27 mouse cellular contexts compared by ENCODE assay signal in genomic region chr10:44638678-44639077, GRCm38 (mm10).
A peak's percentile ranks its signal among the peaks of the same experiment; 100 is the strongest.
DNase-seq lines count a peak whose midpoint lies in the region; ATAC-seq and TF ChIP-seq lines count a peak whose summit lies in the region.
"Had no signal": no experiment of that assay in that cellular context is flagged by ENCODE, and none has a peak within 500 bp of the region (broad histone marks: within the 10 kb centered on the region; RNA-seq: fewer than 3 reads in every experiment).

No protein-coding gene starts in this region.

- ATAC-seq in liver, postnatal 0 days: peak; percentile 27; the same call in 1 of the 2 replicates
- peak; percentile 84 for ATAC-seq in monocyte, adult 5-6 weeks (replicated peaks; ENCODE audit: insufficient number of reproducible peaks, low FRiP score, low TSS enrichment, poor library complexity, severe bottlenecking)
- ATAC-seq in erythroblast, adult 5-6 weeks (replicated peaks; ENCODE audit: low FRiP score, poor library complexity, severe bottlenecking): no peak
- ATAC-seq: activated CD4-positive, CD25-positive, alpha-beta regulatory T cell, adult 4 months; forebrain, embryonic 15.5 days; hindbrain, postnatal 0 days; intestine, postnatal 0 days had no signal

- H3K27ac ChIP-seq in liver, postnatal 0 days (ENCODE audit: low read depth): 0 out of 2 replicates have a peak overlapping the region, but pooled peaks have one; percentile 23
- H3K27ac ChIP-seq in bone marrow macrophage, adult 2 months (ENCODE audit: insufficient read depth, low read depth, low read length): peak overlapping the region; percentile 19
- H3K27ac ChIP-seq: forebrain, embryonic 15.5 days; hindbrain, postnatal 0 days; kidney, embryonic 15.5 days; limb, embryonic 12.5 days; liver, embryonic 14.5 days; midbrain, embryonic 10.5 days; neural tube, embryonic 15.5 days had no signal

- H3K4me1 ChIP-seq in liver, postnatal 0 days (ENCODE audit: insufficient read depth): peaks cover 6% of the 10 kb centered on the region
- H3K4me1 ChIP-seq in bone marrow macrophage, adult 2 months (ENCODE audit: control insufficient read depth, insufficient read depth, low read length): peaks cover 36% of the 10 kb centered on the region
- H3K4me1 ChIP-seq: forebrain, embryonic 15.5 days; heart, embryonic 12.5 days; kidney, embryonic 15.5 days; limb, embryonic 12.5 days; midbrain, embryonic 10.5 days; neural tube, embryonic 15.5 days had no signal

- no peaks in the 10 kb centered on the region for H3K27me3 ChIP-seq in liver, postnatal 0 days (ENCODE audit: insufficient read depth, low read length)
- H3K27me3 ChIP-seq: forebrain, embryonic 15.5 days; heart, embryonic 12.5 days; kidney, embryonic 15.5 days; limb, embryonic 12.5 days; neural tube, embryonic 15.5 days had no signal

- no peak for TF ChIP-seq POLR2A in bone marrow macrophage, adult 2 months (IDR thresholded peaks at IDR 0.05; ENCODE audit: borderline replicate concordance, low read depth, low read length)

- no peak for TF ChIP-seq EP300 in liver, postnatal 0 days (IDR thresholded peaks at IDR 0.05; ENCODE audit: low read depth)

- no peak overlapping the region for H3K4me2 ChIP-seq in liver, postnatal 0 days (ENCODE audit: low read depth, low read length)
- H3K4me2 ChIP-seq: forebrain, embryonic 15.5 days; heart, embryonic 12.5 days; kidney, embryonic 15.5 days; limb, embryonic 12.5 days; neural tube, embryonic 15.5 days had no signal

- no peak overlapping the region for H3K9ac ChIP-seq in liver, postnatal 0 days (replicated peaks)
- H3K9ac ChIP-seq: forebrain, embryonic 15.5 days; heart, embryonic 12.5 days; kidney, embryonic 15.5 days; limb, embryonic 12.5 days; liver, embryonic 14.5 days; neural tube, embryonic 15.5 days had no signal

- WGBS in liver, postnatal 0 days (ENCODE audit: insufficient replicate concordance): 51% methylated on average over 2 of the region's 2 CpGs

- H3K9me3 ChIP-seq in liver, postnatal 0 days (ENCODE audit: low read length): no peaks in the 10 kb centered on the region
- H3K9me3 ChIP-seq: forebrain, embryonic 15.5 days; kidney, embryonic 15.5 days; limb, embryonic 12.5 days; midbrain, embryonic 10.5 days; neural tube, embryonic 15.5 days had no signal

- TF ChIP-seq CTCF in liver, postnatal 0 days (IDR thresholded peaks at IDR 0.05; ENCODE audit: low read depth): no peak
- TF ChIP-seq CTCF in bone marrow macrophage, adult 2 months (IDR thresholded peaks at IDR 0.05; ENCODE audit: low read depth, low read length): no peak

- H3K36me3 ChIP-seq in liver, postnatal 0 days (replicated peaks; ENCODE audit: insufficient read depth, low read length): no peaks in the 10 kb centered on the region
- H3K36me3 ChIP-seq: forebrain, embryonic 15.5 days; heart, embryonic 12.5 days; kidney, embryonic 15.5 days; limb, embryonic 12.5 days; midbrain, embryonic 10.5 days; neural tube, embryonic 15.5 days had no signal

- no peak overlapping the region for H3K4me3 ChIP-seq in liver, postnatal 0 days (ENCODE audit: low read depth, low read length)
- no peak overlapping the region for H3K4me3 ChIP-seq in bone marrow macrophage, adult 2 months (ENCODE audit: insufficient read depth, low read length)
- H3K4me3 ChIP-seq: forebrain, embryonic 15.5 days; heart, embryonic 12.5 days; kidney, embryonic 15.5 days; limb, embryonic 12.5 days; midbrain, embryonic 10.5 days; neural tube, embryonic 15.5 days had no signal

- no peak for DNase-seq in liver, postnatal 0 days
- no peak for DNase-seq in liver
- peak; percentile 14 for DNase-seq in 416B (ENCODE audit: low read depth)
- DNase-seq in c-Kit-positive CD71-positive TER-119-positive erythroid progenitor cells, embryonic 14.5 days (ENCODE audit: low spot score): no peak
- DNase-seq: adrenal gland, adult 8-10 months; cerebellum, adult 8-10 months; cerebellum, postnatal 36 days; heart, postnatal 10 days; kidney, postnatal 36 days; lung, postnatal 10 days; right cerebral cortex, postnatal 14 days; spleen, adult 18-20 months; thymus, adult 18-20 months; thymus, postnatal 4 days had no signal
